Mouse (Mus musculus) brain, embryonic 18.5 days (tissue): ENCODE measurements around the gene Gm17455.

Experiments used
- DNase-seq: peaks from one replicate; pipeline ENCODE4 v3.0.0-alpha.2; 2012; ENCODE audit warnings: low read depth, low spot score

Gene Gm17455

DNA sequence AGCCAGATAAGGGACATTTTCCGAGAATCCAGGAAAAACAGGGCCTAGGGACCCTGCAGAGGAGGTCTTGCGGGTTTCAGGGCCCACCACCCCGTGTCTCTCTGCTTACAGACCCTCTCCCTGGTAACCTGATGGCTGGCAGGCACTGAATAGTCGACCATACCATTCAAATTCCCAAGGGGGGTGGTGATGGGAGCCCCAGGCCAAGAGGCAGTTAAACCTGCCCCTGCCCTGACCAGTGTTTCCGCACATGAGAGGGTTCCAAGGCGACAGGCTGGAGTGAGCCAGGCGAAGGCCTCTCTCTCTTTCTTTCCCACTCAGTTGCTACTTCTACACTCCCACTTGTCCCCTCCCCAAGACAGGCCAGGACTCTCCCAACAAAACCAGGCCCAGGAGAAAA is at the start of gene Gm17455:
TSS of gene Gm17455 (plus strand) at position 278 of the 400 bp plus-strand sequence.
- DNase-seq: no peak

GRCm38 (mm10) chr10:60350077-60350804 is 49.3 kb upstream of the Gm17455 start:
- no peak for DNase-seq

DNA sequence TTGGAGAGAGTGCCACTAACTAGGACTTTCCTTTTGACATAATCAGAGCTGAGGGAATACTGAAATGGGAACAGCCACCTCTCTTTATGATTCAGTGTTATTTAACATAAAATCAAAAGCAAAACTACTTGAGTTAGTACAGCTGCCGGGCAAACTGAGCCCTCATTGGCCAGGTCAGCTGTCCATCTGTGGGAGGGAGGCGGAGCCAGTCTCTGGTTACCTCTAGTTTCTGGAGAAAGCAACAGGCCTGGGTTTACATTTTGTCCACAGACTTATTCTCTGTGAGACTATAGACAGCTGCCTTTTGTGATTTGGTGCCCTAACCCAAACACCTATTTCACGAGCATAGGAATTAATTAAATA is 48.7 kb upstream of the Gm17455 start:
- no peak for DNase-seq

DNA sequence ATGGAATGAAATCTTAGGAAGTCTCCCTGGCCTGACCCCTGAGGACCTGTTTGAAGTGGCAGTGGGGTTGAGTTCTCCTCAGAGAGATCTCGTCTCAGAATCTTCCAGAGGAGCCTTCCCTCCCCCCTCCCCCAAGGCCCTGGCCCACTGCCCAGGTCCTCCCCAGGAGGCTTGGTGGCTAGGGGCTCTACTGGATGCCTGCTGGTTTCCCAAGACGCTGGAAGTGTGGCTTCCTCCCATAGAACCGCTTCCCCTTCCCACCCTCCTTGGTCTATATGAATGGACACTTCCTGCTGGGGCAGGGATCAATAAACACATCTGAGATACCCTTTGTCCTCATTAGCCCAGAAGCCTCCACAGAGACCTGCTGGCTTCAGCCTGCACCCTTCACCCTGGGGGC is 48.3 kb upstream of the Gm17455 start:
- DNase-seq: no peak

GRCm38 (mm10) chr10:60351761-60352455 is 47.6 kb upstream of the Gm17455 start:
- DNase-seq: no peak

DNA sequence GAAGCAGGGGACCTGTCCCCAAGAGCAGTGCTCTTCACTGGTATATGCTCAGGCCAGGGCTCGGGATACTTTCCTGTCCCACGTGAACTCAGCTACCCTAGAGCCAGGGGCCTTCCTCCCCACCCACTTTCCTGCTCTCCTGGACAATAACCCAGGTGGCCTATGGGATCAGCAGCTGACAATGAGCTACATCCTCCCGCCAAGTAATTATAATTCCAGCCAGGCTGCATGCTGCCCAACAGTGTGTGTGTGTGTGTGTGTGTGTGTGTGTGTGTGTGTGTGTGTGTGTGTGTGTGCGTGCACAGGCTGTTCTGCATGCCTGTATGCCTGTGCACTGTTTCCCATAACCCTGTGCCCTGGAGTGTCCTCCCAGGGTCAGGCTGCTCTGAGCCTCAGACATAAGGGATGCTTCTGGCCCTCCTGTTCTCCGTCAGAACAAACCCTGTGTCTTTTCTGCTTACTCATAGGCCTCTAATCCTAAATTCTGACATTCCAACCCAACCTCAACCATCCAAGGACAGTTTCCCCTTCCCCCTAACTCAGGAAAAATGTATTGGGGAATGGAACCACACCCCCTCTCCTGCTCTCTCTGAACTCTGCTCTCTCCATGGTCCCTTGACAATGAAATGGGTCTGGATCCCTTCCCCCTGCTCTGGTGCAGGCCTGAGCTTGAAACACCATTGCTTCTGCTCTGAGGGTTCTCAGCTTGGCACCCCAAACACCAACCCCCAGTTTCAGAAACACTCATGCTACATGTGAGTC is 46.1 kb upstream of the Gm17455 start:
- DNase-seq: no peak

GRCm38 (mm10) chr10:60354003-60354325 is 45.6 kb upstream of the Gm17455 start:
- no peak for DNase-seq

- no peak for DNase-seq
These were observed 44.4 kb upstream of the Gm17455 start for GRCm38 (mm10) chr10:60354881-60355677.

DNA sequence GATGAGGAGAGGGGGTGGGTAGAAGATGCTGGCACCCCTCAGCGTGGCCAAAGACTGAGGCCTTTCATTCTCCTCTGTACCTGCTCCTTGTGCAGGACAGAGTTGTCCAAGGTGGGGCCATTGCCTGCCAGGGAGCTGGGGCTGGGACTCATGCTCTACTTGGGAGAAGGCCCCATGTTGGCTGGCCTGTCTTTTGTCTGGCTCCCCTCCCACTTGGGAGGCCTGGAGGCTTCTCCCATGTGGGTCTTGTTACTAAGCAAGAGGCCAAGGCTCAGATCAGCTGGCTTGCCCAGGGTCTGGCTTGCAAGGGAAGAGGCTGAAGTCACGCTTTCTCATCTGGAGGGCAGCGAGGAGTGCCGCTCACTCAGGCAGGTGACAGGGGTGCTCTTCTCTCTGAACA is 42.1 kb upstream of the Gm17455 start:
- no peak for DNase-seq

DNA sequence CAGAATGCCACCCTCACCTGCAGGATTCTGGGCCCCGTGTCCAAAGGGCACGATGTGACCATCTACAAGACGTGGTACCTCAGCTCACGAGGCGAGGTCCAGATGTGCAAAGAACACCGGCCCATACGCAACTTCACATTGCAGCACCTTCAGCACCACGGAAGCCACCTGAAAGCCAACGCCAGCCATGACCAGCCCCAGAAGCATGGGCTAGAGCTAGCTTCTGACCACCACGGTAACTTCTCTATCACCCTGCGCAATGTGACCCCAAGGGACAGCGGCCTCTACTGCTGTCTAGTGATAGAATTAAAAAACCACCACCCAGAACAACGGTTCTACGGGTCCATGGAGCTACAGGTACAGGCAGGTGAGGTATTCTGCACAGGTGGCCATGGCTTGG is 41.6 kb upstream of the Gm17455 start:
- no peak for DNase-seq

DNA sequence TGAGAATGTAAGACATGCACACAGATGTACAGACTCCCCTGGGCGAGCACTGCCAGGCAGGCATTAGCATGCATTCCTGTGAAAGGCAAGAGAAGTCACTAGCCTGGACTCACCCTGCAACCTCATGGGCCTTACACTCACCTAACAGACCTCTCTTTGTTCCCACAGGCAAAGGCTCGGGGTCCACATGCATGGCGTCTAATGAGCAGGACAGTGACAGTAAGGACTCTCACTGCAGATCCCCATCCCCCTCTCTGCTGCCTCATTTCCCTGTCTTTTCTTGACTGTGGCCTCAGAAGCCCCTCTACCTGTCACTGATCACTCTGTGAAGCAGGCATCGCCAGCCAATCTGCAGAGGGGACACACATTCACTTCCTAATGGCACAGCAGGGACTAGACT is 40.8 kb upstream of the Gm17455 start:
- DNase-seq: no peak

- DNase-seq: no peak
These were observed 37.8 kb upstream of the Gm17455 start for GRCm38 (mm10) chr10:60361615-60362309.

- no peak for DNase-seq
These were observed 37.3 kb upstream of the Gm17455 start for GRCm38 (mm10) chr10:60362310-60362628.

- no peak for DNase-seq
These were observed 36.1 kb upstream of the Gm17455 start for GRCm38 (mm10) chr10:60363426-60363825.

DNA sequence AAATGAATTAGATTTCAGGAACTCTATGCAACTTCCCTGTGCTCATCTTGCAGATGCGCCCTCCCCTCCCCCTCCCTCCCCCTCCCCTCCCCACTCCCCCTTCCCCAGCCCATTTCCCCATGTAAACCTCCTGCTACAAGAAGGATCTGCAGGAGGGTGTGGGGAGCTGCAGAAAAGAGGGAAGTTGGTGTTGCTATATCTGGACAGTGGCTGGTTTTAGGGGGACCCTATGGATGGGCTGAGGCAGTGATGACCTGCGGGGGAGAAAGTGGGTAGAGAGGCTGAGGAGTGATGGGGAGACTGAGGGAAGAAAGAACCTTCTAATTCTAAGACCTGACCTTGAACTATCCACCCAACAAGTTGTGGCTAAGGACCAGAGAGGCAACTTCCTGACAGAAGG is 32.4 kb upstream of the Gm17455 start:
- DNase-seq: no peak

GRCm38 (mm10) chr10:60367904-60368303 is 31.6 kb upstream of the Gm17455 start:
- no peak for DNase-seq

- DNase-seq: no peak
These were observed 30.1 kb upstream of the Gm17455 start for GRCm38 (mm10) chr10:60369405-60369804.

DNA sequence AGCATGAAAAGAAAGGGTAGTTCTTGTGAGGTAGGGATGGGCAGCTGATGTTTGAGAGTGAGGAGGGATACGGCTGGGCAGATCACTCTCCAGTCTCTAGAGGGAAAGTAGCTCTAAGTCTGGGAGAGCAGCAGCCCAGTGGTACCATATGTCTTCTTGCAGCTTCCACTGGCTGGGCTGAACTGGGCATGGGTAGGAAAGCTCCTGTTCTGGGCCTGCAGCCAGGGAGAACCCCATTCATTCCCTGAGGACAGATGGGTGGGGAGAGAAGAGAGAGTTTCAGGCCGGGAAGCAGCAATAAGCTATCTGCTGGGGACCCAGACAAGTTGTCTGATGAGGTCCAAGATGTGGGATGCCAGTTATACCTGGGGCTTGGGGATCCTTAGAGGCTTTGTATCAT is 29.4 kb upstream of the Gm17455 start:
- no peak for DNase-seq

GRCm38 (mm10) chr10:60370601-60371061 is 28.9 kb upstream of the Gm17455 start:
- DNase-seq: no peak

DNA sequence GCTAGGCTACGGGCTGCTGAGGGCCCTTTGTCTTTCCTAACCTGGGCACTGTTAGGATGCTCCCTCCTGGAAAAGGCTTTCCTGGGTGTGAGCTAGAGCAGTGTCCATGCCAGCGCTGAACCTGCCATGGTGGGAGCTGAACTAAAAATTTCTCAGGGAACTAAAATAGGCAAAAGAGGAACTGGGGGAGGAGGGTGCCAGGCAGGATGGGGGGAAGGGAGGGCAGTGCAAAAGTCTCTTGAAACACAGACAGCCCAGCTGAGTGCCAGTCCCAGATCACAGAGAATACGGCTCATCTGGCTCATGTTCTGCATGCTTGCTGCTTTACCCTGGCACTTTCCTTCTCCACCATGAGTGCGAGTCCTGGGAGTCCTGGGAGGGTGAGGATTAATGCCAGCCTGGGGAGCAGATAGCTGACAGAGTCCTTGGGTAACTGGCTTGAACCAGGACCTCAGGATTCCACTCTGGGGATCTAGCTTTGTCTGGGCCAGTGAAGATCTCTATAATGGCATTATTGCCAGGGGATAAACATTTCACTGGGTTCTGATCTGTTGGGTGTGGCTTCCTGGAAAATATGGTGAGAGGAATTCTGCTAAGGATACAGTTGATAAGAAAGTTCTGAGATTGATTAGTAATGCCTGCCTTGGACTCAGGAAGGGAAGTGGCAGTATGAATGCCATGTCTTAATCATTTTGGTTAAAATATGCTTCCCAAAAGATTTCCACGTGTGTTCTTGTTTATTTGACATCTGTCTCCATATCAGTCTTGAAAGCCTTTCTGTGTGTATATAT is 27.7 kb upstream of the Gm17455 start:
- no peak for DNase-seq

- no peak for DNase-seq
These were observed 26.0 kb upstream of the Gm17455 start for GRCm38 (mm10) chr10:60373543-60373936.
